Mouse (Mus musculus): ENCODE measurements around the gene Ryr1. TPM values are rescaled to one million over a fixed set of nuclear protein-coding genes. Genes with fewer than 3 reads are reported as not detected.

Ryr1 gene
- polyA plus RNA-seq, 1 experiment from 2014 or later, result 0.33 TPM

GRCm38 (mm10) chr7:28993402-28993801 is 131.6 kb downstream of the Ryr1 start:
- peaks cover 10% of the 10 kb centered on the region for H3K4me1 ChIP-seq
- 72% methylated on average over 3 of the region's 3 CpGs for WGBS (ENCODE audit: insufficient replicate concordance)
- no peak overlapping the region for H3K9ac ChIP-seq
- no peak for ATAC-seq
- H3K36me3 ChIP-seq, result peaks cover 27% of the 10 kb centered on the region
- no peaks in the 10 kb centered on the region for H3K9me3 ChIP-seq (replicated peaks)
- no peak overlapping the region for H3K27ac ChIP-seq
- H3K4me2 ChIP-seq, result no peak overlapping the region
- H3K27me3 ChIP-seq (replicated peaks), result no peaks in the 10 kb centered on the region
- H3K4me3 ChIP-seq, result no peak overlapping the region

DNA sequence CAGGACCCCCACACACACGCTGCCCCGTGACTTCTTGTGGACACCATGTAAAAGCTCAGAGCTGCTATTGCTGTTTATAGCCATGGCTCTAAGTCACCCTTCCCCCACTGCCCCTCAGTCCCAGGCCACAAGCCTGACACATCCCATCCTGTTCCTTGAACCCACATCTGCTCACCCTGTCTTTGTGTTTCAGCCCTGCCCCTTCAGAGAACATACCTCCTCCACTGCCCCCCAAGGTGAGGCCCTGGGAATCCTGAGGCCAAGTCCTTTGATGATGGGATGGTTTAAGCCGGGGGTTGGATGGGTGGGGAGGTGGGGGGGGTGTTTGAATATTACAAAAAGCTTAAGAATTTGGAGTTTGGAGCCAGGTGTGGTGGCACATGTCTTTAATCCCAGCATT is 132.0 kb downstream of the Ryr1 start:
- H3K27ac ChIP-seq, result no peak overlapping the region
- no peaks in the 10 kb centered on the region for H3K9me3 ChIP-seq (replicated peaks)
- H3K4me3 ChIP-seq, result no peak overlapping the region
- 84% methylated on average over 3 of the region's 3 CpGs for WGBS (ENCODE audit: insufficient replicate concordance)
- no peak for ATAC-seq
- H3K36me3 ChIP-seq, result peaks cover 31% of the 10 kb centered on the region
- no peak overlapping the region for H3K4me2 ChIP-seq
- H3K27me3 ChIP-seq (replicated peaks), result no peaks in the 10 kb centered on the region
- no peak overlapping the region for H3K9ac ChIP-seq
- H3K4me1 ChIP-seq, result peaks cover 10% of the 10 kb centered on the region

DNA sequence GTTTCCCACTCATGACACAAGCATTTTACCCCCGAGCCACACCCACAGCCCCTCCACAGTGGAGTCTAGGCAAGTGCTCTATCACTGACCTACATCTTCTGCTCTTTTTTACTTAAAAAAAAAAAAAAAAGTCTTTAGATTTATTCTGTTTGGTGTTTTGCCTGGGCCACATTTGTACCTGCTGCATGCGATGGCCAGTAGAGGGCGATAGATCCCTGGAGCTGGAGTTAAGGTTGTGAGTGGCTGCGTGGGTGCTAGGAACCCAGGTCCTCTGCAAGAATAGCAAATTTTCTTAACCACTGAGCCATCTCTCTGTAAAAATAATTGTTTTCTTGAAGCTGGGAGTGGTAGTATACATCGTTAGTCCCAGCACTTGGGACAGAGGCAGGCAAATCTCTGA is 133.4 kb downstream of the Ryr1 start:
- Histone ChIP-seq H3K4me2 (no peak overlapping the region), H3K27me3 (replicated peaks) (no peaks in the 10 kb centered on the region), H3K36me3 (peaks cover 37% of the 10 kb centered on the region), H3K4me1 (peaks cover 10% of the 10 kb centered on the region), H3K27ac (no peak overlapping the region), H3K4me3 (no peak overlapping the region), H3K9me3 (replicated peaks) (no peaks in the 10 kb centered on the region), H3K9ac (no peak overlapping the region)
- no peak for ATAC-seq
- WGBS (ENCODE audit: insufficient replicate concordance), result 76% methylated on average over 5 of the region's 5 CpGs

- H3K36me3 ChIP-seq, result peaks cover 33% of the 10 kb centered on the region
- ATAC-seq, result no peak
- H3K9me3 ChIP-seq (replicated peaks), result no peaks in the 10 kb centered on the region
- H3K9ac ChIP-seq, result no peak overlapping the region
- no peak overlapping the region for H3K27ac ChIP-seq
- H3K4me1 ChIP-seq, result peaks cover 10% of the 10 kb centered on the region
- H3K27me3 ChIP-seq (replicated peaks), result no peaks in the 10 kb centered on the region
- WGBS (ENCODE audit: insufficient replicate concordance), result 69% methylated on average over 14 of the region's 14 CpGs
- H3K4me2 ChIP-seq, result no peak overlapping the region
- no peak overlapping the region for H3K4me3 ChIP-seq
Measured at GRCm38 (mm10) chr7:28990766-28991273, 134.2 kb downstream of the Ryr1 start.

- no peak overlapping the region for H3K4me2 ChIP-seq
- no peak overlapping the region for H3K4me3 ChIP-seq
- ATAC-seq, result no peak
- H3K27ac ChIP-seq, result no peak overlapping the region
- H3K9me3 ChIP-seq (replicated peaks), result no peaks in the 10 kb centered on the region
- H3K36me3 ChIP-seq, result peaks cover 21% of the 10 kb centered on the region
- H3K4me1 ChIP-seq, result peaks cover 37% of the 10 kb centered on the region
- H3K9ac ChIP-seq, result no peak overlapping the region
- no peaks in the 10 kb centered on the region for H3K27me3 ChIP-seq (replicated peaks)
- 49% methylated on average over 7 of the region's 7 CpGs for WGBS (ENCODE audit: insufficient replicate concordance)
Measured at GRCm38 (mm10) chr7:28985207-28985606, 139.8 kb downstream of the Ryr1 start.

DNA sequence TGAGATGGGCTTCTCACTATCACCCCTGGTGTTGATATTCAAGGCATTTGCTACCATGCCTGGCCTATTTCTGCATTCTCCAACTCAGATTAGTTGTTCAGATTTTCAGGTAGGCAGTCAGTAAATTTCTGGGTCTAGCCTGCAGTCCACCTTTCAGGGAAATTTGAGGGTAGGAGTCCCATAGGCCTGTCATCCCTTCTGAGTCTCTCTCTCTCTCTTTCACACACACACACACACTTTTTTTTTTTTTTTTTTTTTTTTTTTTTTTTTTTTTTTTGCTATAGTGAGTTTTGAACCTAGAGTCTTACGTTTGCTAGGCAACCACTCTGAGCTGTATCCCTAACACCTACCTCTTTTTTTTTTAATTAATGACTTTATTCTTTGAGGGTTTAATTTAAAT is 140.5 kb downstream of the Ryr1 start:
- H3K27me3 ChIP-seq (replicated peaks), result no peaks in the 10 kb centered on the region
- ATAC-seq, result no peak
- H3K9ac ChIP-seq, result no peak overlapping the region
- 78% methylated on average over 1 of the region's 1 CpGs for WGBS (ENCODE audit: insufficient replicate concordance)
- H3K9me3 ChIP-seq (replicated peaks), result no peaks in the 10 kb centered on the region
- H3K36me3 ChIP-seq, result peaks cover 27% of the 10 kb centered on the region
- peak overlapping the region; percentile 88; the same call in 1 of the 2 replicates for H3K4me2 ChIP-seq
- no peak overlapping the region for H3K4me3 ChIP-seq
- H3K4me1 ChIP-seq, result peaks cover 39% of the 10 kb centered on the region
- H3K27ac ChIP-seq, result no peak overlapping the region

DNA sequence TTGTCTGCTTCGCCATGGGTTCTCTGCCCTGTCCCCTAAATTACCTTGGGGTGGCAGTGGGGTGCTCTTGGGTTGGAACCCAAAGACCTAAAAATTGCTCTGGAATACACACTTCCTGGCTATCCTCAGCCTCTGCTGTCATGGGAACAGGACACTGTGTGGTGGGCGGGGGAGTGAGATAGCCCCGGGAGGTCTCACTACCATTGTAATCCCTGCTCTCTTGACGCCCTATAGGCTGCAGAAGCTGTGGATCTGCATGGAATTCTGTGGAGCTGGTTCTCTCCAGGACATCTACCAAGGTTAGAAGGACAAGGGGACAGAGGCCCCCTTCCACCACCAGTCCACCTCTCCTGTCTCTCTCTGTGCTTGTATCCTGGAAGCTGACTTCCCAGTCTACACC is 141.1 kb downstream of the Ryr1 start:
- no peaks in the 10 kb centered on the region for H3K27me3 ChIP-seq (replicated peaks)
- peak overlapping the region; percentile 68 for H3K4me3 ChIP-seq
- H3K9me3 ChIP-seq (replicated peaks), result no peaks in the 10 kb centered on the region
- peaks cover 29% of the 10 kb centered on the region for H3K36me3 ChIP-seq
- H3K4me1 ChIP-seq, result peaks cover 43% of the 10 kb centered on the region
- peak overlapping the region; percentile 51; the same call in 1 of the 2 replicates for H3K27ac ChIP-seq
- no peak overlapping the region for H3K9ac ChIP-seq
- no peak for ATAC-seq
- peak overlapping the region; percentile 88 for H3K4me2 ChIP-seq
- 60% methylated on average over 4 of the region's 4 CpGs for WGBS (ENCODE audit: insufficient replicate concordance)

DNA sequence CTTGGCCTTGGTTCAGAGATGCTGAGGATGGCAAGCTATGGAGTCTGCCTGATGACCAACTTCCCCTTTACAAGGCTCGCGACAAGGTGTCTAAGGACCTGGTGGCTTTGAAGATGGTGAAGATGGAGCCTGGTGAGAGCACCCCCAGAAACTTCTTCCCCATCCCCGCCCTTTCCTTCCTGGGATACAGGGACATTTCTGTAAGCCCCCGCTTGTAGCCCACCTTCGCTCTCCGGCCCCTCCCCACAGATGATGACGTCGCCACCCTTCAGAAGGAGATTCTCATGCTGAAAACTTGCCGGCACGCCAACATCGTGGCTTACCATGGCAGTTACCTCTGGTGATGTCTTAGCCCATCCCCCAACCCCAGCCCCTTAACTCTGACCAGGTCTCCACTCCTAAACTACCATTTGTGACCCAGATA is 141.8 kb downstream of the Ryr1 start:
- Histone ChIP-seq H3K4me2 (peak overlapping the region; percentile 88), H3K27ac (peak overlapping the region; percentile 95), H3K4me3 (peak overlapping the region; percentile 68), H3K9me3 (replicated peaks) (no peaks in the 10 kb centered on the region), H3K4me1 (peaks cover 50% of the 10 kb centered on the region), H3K9ac (peak overlapping the region; percentile 83), H3K27me3 (replicated peaks) (no peaks in the 10 kb centered on the region), H3K36me3 (peaks cover 32% of the 10 kb centered on the region)
- 31% methylated on average over 11 of the region's 11 CpGs for WGBS (ENCODE audit: insufficient replicate concordance)
- ATAC-seq, result no peak

GRCm38 (mm10) chr7:28982274-28983013 is 142.5 kb downstream of the Ryr1 start:
- Histone ChIP-seq H3K36me3 (peaks cover 35% of the 10 kb centered on the region), H3K9me3 (replicated peaks) (no peaks in the 10 kb centered on the region), H3K4me1 (peaks cover 51% of the 10 kb centered on the region), H3K27ac (peak overlapping the region; percentile 95), H3K9ac (peak overlapping the region; percentile 83), H3K4me3 (peak overlapping the region; percentile 68), H3K27me3 (replicated peaks) (no peaks in the 10 kb centered on the region), H3K4me2 (peak overlapping the region; percentile 88)
- WGBS (ENCODE audit: insufficient replicate concordance), result 8% methylated on average over 19 of the region's 19 CpGs
- ATAC-seq, result peak; percentile 51

DNA sequence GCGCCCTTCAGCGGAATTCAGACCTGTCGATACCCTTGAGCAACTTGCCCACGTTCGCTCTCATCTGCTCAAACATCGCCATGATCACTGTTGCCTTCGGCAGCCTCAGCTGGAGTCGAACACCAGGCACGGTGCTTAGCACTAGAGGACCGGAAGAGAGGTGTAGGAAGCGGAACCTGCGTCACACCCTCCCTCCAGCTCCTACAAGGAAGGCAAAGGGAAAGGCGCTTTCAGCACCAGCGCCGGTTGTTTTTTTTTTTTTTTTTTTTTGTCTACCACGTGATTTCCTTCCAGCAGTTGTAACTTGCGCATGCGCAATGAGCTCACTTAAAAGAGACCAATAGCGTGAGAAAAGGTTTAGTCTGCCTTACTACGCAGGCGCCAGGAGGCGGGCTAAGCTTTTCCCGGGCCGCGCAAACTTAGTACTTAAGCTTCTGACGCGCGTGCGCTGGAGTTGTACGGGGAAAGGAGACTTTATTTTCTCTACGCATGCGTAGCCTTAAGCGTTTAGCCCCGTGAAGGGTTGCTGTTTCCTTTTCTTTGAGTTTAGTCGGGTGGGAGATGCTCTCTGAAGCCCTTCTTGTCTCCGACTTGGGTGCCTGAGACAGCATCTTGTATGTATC is 143.2 kb downstream of the Ryr1 start, which contains the start of the genes Eif3k and Map4k1:
Gene Eif3k (minus strand): TSS at position 214 of the 623 bp plus-strand sequence.
Gene Map4k1 (plus strand): TSS at position 400 of the 623 bp plus-strand sequence.
- under 1% methylated on average over 36 of the region's 36 CpGs for WGBS (ENCODE audit: insufficient replicate concordance)
- peak within 1 kb of the TSS; percentile 88 for H3K4me2 ChIP-seq
- peak within 1 kb of the TSS; percentile 95 for H3K27ac ChIP-seq
- H3K36me3 ChIP-seq, result peaks cover 41% of the 10 kb centered on the region
- peak within 1 kb of the TSS; percentile 68 for H3K4me3 ChIP-seq
- H3K4me1 ChIP-seq, result peaks cover 51% of the 10 kb centered on the region
- H3K27me3 ChIP-seq (replicated peaks), result no peaks in the 10 kb centered on the region
- no peaks in the 10 kb centered on the region for H3K9me3 ChIP-seq (replicated peaks)
- peak within 1 kb of the TSS; percentile 83 for H3K9ac ChIP-seq
- ATAC-seq, result peak; percentile 92

- WGBS (ENCODE audit: insufficient replicate concordance), result 86% methylated on average over 9 of the region's 9 CpGs
- no peak overlapping the region for H3K4me3 ChIP-seq
- ATAC-seq, result no peak
- no peak overlapping the region for H3K27ac ChIP-seq
- H3K36me3 ChIP-seq, result peaks cover 72% of the 10 kb centered on the region
- no peak overlapping the region for H3K4me2 ChIP-seq
- no peaks in the 10 kb centered on the region for H3K9me3 ChIP-seq (replicated peaks)
- H3K27me3 ChIP-seq (replicated peaks), result no peaks in the 10 kb centered on the region
- H3K9ac ChIP-seq, result no peak overlapping the region
- peaks cover 27% of the 10 kb centered on the region for H3K4me1 ChIP-seq
Measured at GRCm38 (mm10) chr7:28977556-28977955, 147.4 kb downstream of the Ryr1 start.

GRCm38 (mm10) chr7:28973025-28973424 is 152.0 kb downstream of the Ryr1 start:
- H3K4me1 ChIP-seq, result peaks cover 27% of the 10 kb centered on the region
- no peaks in the 10 kb centered on the region for H3K27me3 ChIP-seq (replicated peaks)
- no peaks in the 10 kb centered on the region for H3K9me3 ChIP-seq (replicated peaks)
- no peak overlapping the region for H3K27ac ChIP-seq
- H3K4me3 ChIP-seq, result no peak overlapping the region
- no peak for ATAC-seq
- H3K9ac ChIP-seq, result no peak overlapping the region
- no peak overlapping the region for H3K4me2 ChIP-seq
- WGBS (ENCODE audit: insufficient replicate concordance), result 77% methylated on average over 8 of the region's 8 CpGs
- H3K36me3 ChIP-seq, result peaks cover 77% of the 10 kb centered on the region
